Mouse (Mus musculus) adrenal gland (tissue): ENCODE results near the gene Sgta.

Experiments
- intact Hi-C: fragments of 180-260 bp; cut with DNase I; formaldehyde crosslinking; loops from one replicate; pipeline ENCODE4 v1.15.1; 2025

Gene Sgta

GRCm38 (mm10) chr10:81022744-81023143 is 37.2 kb downstream of the Sgta start:
- intact Hi-C loops = no loop called here

DNA sequence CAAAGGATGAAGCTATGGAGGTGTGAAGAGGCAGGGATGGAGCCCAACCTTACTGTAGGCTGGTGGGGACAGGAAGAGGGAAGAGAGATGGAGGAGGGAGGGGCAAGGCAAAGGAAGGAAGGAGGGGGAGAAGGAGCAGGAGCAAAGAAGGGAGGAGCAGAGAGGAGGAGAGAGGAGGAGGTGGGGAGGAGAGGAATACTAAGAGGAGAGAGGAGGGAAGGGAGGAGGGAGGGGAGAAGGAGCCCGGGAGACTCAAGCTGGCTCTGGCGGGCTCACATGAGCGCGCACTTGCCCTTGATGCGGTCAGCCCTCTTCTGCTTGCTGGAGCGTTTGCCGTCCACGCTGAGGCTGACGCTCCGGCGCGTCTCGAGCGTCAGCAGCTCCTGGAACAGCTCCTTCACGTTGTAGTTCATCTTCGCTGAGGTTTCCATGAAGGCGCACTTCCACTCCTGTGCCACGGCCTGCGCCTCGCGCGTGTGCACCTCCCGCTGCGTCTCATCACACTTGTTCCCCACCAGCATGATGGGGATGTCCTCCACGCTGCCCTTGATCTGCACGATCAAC is 38.4 kb downstream of the Sgta start:
- intact Hi-C loops = no loop called here

GRCm38 (mm10) chr10:81020207-81020606 is 39.8 kb downstream of the Sgta start:
- intact Hi-C loops = no loop called here

- intact Hi-C loops = no loop called here
These were observed 40.3 kb downstream of the Sgta start for GRCm38 (mm10) chr10:81019687-81020086.

DNA sequence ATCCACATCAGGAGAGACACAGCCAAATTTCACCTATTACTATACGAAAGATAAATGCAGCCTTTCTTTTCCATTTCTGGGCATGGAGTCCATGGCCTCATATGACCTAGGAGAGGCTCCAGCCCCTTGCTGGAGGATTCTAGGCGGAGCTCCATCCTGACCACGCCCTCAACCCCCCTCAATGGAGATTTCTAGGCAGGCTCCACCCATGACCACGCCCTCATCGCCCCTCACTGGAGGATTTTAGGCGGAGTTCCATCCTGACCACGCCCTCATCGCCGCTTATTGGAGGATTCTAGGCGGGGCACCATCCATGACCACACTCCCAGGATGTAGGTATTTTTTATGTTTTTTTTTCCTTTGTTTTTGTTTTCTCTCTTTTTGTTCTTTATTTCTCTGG is 41.7 kb downstream of the Sgta start:
- intact Hi-C loops = no loop called here

DNA sequence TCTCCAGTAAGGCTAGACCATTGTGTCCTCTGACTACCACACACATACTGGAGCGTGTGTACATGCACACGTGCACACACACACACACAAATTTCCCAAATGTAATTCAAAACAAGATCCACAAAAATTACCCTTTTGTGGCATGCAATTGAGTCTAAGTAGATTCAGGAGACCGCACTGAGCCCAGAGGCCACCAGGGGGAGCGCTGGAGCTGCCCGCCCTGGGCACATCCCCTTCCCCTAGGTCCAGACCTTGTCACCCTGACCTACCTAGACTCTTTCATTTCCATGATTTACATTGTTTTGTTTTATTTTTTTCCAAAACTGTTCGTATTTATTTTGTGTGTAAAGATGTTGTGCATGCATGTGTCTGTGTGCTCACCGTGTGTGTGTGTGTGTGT is 43.3 kb downstream of the Sgta start:
- intact Hi-C loops = no loop called here

DNA sequence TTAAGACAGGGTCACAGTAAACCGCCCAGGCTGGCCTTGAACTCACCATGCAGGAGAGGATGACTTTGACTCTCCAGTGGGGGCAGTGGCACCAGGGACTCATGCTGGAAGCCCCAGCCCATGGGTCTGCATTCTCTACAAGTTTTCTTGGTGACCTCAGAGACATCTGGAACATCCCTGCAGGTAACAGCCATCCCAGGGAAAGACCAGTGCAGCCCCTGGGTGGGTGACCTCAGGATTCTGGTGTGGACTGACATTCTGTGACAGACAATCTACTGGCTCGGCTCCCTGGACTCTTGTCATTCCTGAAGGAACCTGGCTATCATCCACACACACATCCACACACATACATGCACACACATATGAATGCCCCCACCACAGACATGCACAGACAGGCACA is 44.3 kb downstream of the Sgta start:
- intact Hi-C loops = no loop called here

DNA sequence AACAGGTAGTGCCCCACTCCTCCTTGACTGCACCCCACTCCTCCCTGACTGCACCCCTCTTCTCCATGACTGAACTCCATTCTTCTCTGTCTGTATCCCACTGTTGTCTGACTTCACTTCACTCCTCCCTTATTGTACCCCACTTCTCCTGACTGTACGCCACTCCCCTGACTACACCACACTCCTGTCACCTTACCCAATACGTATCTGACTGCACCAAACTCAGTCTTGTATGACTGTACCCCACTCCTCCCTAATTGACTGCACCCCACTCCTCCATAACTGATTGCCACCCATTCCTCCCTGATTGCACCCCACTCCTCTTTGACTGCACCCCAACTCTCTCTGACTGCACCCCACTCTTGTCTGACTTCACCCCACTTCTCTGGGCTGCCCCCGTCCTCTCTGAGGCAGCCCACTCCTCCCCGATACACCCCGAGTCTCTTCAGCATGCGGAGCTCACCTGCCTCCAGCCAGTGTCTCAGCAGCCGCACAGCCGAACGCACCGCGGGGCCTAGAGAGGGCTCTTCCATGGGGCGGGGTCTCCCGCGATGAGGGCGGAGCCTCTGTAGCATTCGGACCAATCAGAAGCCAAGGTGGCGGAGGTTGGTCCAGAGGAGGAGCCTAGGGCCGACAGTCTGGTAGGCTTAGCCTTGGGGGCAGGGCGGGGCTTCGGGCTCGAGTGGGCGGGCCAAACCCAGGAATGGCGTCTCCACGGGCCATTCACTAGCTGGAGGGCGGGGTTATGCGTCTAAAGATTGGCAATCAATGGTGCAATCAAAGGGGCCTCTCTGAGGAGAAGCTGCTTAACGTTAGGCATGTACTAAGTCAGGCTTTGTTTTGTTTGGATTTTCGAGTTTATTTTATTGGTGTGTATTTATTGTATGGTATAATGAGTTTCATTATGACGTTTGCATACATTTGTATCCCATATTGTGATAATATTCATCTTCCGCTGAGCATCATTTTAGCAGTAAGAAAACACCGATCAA is 45.3 kb downstream of the Sgta start, which contains the start of gene Gng7:
Gene Gng7 (minus strand): TSS at position 553 of the 992 bp plus-strand sequence.
- intact Hi-C loops = no loop called here

- intact Hi-C loops = no loop called here
These were observed 49.1 kb downstream of the Sgta start for GRCm38 (mm10) chr10:81010851-81011250.

- intact Hi-C loops = no loop called here
These were observed 52.7 kb downstream of the Sgta start for GRCm38 (mm10) chr10:81007240-81007639.

GRCm38 (mm10) chr10:81006005-81006677 is 53.8 kb downstream of the Sgta start:
- intact Hi-C loops = no loop called here

DNA sequence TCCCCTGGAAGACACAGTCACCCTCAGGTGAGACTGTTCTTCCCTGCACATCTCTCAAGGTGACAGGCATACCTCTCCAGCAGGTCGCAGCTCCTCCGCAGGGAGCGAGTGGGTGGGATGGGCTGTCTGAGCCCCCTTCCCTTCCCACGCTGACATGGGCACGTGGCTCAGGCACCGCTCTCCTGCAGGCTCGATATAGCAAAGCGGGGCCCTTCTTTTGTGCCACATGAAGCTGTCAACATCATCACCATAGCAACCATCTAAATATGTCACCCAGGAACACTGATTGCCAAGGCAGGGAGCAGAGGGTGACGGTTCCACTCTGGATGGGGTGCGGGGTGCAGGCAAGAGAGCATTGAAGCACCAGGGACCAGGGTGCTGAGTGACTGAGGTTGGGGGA is 58.8 kb downstream of the Sgta start:
- intact Hi-C loops = loop anchor here (5.0 kb wide), 2 partner anchors 41 to 81 kb away; no protein-coding TSS in a partner anchor

DNA sequence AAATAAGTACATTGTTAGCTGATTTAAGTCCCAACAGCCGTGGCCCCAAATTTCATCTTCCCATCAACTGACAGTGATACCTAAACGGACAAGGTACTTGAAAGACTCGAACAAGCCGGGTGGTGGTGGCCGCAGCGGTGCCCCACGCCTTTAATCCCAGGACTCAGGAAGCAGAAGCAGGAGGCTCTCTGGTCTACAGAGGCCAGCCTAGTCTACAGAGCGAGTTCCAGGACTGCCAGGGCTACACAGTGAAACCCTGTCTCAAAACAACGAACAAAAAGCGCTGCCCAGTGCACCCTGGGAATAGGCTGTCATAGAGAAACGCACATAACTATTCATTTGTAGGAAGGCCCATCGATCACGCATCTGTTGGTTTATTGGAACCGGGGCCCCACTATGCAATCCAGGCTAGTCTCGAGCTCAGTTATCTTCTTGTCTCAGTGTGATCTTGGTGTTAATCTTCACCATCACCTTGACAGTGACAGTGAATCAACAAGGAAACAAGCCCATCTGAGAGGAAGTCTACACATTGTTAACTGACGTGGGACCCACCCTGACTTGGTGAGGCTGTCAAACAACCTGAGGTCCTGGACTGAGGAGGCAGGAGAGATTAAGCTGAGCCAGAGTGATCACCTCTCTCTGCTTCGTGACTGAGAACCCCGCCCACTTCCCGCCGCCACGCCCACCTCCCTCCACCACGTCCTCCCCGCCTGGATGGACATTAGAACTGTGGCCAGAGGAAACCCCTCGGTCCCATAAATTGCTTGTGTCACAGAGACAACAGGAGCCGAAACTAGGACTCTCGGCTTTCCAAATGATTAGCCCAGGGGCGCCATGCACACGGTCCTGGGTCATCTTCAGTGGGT is 59.6 kb downstream of the Sgta start:
- intact Hi-C loops = loop anchor here (5.0 kb wide), 2 partner anchors 42 to 82 kb away; no protein-coding TSS in a partner anchor

- intact Hi-C loops = loop anchor here (5.0 to 10.0 kb wide), 3 partner anchors 43 to 185 kb away; partner anchors contain the start of gene Jsrp1
These were observed 60.4 kb downstream of the Sgta start for GRCm38 (mm10) chr10:80999362-81000196.

DNA sequence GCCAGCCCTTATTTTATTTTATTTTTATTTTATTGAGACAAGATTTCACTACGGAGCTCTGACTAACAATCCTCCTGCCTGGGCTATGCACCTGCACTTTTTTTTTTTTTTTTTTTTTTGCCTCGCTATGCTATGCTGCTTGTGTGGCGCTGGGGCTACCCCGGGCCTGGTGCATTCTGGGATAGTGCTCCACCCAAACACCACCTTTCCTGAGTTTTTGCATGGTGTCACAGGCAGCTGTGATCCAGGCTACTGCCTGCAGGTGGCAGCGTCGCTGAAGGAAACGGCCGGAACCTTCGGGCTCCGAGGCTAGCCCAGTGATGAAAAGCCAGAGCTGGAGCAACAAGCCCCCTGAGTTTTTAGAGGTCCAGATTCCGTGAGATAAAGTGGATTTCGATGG is 61.2 kb downstream of the Sgta start:
- intact Hi-C loops = loop anchor here (10.0 kb wide), 1 partner anchor 184 kb away; the partner anchor contains the start of gene Jsrp1

DNA sequence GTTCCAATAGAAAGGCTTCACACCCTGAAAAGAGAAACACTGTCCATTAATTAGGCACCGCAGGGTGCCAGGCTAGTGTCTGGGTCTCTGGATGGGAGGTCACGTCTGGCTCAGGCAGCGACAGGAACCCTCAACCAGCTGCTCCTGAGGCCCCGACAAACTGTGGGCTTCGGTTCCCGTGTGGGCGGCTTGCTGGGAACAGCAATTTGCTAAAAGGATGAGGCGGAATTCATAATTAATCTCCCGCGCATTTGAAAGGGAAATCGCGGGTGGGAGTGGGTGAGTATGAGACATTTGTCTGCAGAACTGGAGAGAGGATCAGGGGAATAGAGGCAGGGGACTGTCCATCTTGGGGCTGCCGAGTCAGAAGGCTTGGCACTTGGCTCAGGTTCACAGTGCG is 62.0 kb downstream of the Sgta start:
- intact Hi-C loops = loop anchor here (10.0 kb wide), 1 partner anchor 183 kb away; the partner anchor contains the start of gene Jsrp1

DNA sequence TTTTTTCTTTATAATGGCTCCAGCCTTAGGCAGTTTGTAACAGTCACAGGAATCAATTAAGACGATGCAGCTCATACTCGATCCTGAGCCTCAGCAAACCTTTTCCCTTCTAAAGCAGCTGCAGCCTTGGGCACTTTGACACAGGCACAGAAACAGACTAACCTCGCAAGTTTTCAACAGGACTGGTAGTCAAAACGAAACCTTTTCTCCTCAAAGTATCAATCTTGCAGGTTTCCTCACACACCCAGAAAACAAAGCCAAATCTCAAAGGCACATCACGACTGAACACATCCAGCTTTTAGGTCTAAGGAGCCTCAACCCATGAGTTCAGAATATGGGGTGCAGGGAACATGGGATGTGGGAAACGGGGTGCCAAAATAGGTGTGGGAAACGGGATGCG is 62.6 kb downstream of the Sgta start:
- intact Hi-C loops = loop anchor here (10.0 kb wide), 1 partner anchor 183 kb away; the partner anchor contains the start of gene Jsrp1

DNA sequence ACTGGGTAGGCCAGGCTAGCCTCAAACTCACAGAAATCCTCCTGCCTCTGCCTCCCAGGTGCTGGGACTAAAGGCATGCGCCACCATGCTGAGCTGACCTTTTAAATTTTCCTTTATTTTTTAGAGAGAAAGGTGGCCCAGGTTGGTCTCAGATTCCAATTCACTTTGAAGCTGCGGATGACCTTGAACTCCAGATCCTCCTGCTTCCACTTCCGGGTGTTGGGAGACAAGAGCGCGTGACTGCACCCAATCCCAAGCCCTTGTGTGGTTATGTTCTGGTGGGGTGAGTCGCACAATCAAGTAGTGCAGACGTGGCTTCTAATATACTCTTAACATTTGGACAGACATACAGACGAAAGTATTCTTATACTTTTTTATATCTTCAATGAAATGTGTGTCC is 63.5 kb downstream of the Sgta start:
- intact Hi-C loops = loop anchor here (10.0 kb wide), 1 partner anchor 182 kb away; the partner anchor contains the start of gene Jsrp1

GRCm38 (mm10) chr10:80995091-80995632 is 64.8 kb downstream of the Sgta start:
- intact Hi-C loops = loop anchor here (2.0 to 10.0 kb wide), 2 partner anchors 112 to 180 kb away; partner anchors contain the start of gene Jsrp1
